Mouse (Mus musculus) testis, adult 2 months (tissue): Measurements from ENCODE around the gene Errfi1.

Experiments used
- CTCF ChIP-seq: fragments of 200-500 bp; IDR thresholded peaks from 2 replicates; pipeline ENCODE4 v1.5.1; 2012; ENCODE audit warnings: low read depth, mild to moderate bottlenecking, inconsistent platforms, low read length, moderate library complexity; ENCODE audit not compliant: control insufficient read depth, insufficient read depth, insufficient replicate concordance
- POLR2A ChIP-seq: fragments of 200-500 bp; IDR thresholded peaks from 2 replicates; pipeline ENCODE4 v1.6.1; 2012; ENCODE audit warnings: low read depth, mild to moderate bottlenecking, inconsistent platforms, low read length, moderate library complexity; ENCODE audit not compliant: control insufficient read depth

- TF ChIP-seq CTCF (no peak), POLR2A (no peak)
Observed at GRCm38 (mm10) chr4:150872139-150872651, 18.5 kb downstream of the Errfi1 start.
